Mouse (Mus musculus): ENCODE results near the gene Tmem72.

Tmem72 gene

DNA sequence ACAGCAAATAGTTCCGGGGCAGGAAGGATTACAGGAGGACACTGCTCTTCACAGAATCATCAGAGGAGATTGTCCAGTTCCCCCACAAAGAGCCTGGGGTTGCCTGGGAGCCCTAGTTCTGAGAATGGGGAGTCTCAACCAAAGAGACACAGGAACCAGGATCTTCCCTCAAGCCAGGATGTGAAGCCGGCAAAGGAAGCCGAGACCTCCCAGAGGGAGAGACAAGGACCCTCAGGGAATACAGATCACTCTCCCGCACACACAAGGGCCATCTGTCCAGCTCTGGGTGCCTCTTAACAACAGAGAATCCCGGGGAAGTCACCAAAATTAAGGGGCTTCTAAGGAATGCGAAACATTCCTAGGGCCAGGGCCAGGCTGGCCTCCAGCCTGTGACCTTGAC, 39.4 kb downstream of the Tmem72 start:
- DNase-seq, result no peak

DNA sequence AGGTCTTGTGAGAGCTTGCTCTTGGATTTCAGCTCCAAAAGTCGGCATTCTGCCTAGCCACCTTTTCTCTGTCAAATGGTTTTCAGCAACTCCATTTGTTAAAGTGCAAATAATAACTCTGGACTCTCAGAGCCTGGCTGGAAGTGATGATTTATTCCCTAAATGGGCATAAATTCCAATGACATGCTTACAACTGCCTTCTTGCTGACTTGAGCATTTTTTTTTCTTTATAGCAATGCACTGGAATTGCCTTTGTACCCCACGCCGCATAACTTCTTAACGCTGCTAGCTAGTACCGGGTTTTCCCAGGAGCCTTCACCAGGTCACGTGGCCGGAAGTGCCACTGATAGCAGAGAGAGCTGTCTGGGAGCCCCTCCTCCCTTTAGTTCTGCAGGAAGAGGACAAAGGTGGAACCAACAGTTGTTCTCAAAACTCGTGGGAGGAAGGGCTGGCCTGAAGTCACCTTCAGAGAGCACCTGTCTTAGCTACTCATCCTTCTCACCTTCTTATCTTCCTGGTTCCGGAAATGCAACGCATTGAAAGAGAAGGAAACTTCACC, 40.3 kb downstream of the Tmem72 start:
- DNase-seq, result no peak

GRCm38 (mm10) chr6:116674283-116674886, 42.3 kb downstream of the Tmem72 start:
- no peak for DNase-seq

DNA sequence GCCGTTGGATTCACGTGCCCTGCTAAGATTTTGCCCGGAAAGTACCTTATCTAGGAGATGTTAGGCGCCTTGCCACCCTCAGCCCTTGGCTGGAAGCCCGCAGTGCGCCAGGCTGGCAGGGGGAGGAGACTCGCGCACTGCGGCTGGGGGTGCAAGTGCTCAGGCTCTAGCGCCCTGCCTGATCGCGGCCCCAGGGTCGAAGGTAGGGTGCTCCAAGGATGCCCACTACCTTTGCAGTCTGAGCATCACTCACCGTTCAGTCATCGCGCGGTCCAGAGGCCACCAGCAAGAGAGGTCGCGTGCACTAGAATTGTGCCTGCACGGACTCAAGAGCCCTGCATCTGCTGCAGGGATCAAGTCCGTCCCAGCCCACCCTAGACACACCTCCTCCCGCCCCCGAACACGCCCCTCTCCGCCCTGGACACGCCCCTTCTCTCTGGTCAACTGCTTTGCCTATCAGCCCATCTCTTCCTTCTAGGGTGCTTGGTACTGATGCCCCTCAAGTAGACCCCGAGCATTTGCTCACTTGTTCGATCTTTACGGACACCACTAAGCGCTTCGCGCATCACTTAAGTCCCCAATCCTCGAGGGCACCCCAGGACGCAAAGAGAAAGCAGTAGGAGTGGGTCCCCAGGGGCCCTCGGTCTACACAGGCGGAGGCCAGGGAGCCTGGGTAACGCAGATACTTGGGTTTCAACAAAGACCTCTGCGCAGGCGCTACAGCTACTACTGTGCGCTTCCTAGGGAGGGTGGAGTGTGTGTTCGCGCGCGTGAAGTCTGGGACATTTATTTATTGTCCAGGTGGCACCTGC, 43.0 kb downstream of the Tmem72 start, which contains the start of gene Rassf4:
Gene Rassf4, minus strand, starts transcription at position 482 of the 812 bp plus-strand sequence.
- DNase-seq, result peak; percentile 91

DNA sequence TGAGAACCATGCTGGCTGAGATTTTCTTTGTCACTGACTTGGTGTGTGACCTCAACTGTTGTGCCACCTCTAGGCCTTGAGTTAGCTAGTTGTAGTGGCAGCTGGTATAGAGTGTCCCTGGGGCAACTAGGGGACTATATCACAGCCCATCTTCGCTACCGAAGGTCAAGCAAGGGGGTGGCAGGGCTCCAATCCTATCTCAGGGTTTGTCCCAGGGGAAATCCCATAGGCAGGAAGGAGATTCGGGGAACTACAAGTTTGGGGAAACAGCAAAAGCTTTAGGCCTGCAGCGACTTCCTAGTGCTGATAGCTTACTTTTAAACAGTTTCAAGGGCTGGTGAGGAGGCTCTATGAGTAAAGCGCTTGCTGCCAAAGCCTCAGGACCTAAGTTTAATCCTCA, 44.4 kb downstream of the Tmem72 start:
- no peak for DNase-seq

- DNase-seq, result no peak
Measured at GRCm38 (mm10) chr6:116671768-116672167, 44.9 kb downstream of the Tmem72 start.

- DNase-seq, result peak; percentile 58
Measured at GRCm38 (mm10) chr6:116671031-116671430, 45.7 kb downstream of the Tmem72 start.

- no peak for DNase-seq
Measured at GRCm38 (mm10) chr6:116670144-116670543, 46.6 kb downstream of the Tmem72 start.

DNA sequence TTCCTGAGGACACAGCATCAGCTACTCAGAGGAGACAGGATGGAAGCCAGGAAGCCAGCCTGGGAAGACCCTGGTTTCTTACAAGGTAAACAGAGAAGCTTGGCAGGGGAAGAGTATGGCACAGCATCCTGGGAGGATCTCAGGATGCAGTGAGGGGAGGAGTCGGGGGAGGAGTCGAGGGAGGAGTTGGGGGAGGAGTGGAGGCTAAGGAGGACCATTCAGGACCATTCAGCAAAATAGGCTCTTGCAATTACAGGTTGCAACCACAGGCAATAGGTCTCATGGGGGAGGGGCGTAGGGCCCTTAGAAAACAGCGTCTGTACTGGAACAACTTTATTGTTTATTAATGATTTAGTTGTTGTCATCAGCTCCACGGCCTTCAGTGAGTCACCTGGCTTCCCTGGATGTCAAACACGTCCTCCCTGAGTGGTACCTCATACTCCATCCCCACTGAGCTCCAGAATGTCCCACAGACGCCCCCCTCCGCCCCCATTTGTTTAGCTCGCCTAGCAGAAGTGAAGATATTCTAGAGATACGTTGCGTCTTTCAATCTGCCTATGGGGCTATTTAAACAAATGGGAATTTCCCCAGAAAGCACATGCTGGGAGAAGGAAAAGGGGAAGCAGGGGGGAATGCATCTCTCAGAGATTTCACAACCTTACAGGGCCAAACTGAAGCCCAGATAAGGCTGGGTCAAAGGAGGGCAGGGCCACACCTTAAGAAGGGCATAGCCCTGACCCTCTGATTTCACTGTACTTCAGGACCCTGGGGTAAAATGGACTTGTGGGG, 47.8 kb downstream of the Tmem72 start:
- no peak for DNase-seq

DNA sequence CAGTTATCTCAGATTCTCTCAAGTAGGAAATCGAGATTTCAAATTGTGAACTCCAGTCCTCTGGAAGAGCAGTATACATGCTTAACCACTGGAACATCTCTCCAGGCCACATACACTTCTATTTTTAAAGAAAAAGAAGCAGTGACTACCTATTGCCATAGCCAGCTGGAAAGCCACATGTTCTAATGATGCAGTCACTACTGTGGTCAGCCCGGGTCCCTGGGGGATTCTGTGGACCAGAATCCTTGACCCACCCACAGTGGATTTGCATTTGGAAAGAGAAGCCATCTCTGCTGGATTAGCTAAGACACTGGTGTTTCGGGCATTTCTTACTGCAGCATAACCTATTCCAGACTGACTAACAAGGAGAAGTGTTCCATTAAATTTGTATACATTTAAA, 49.3 kb downstream of the Tmem72 start:
- no peak for DNase-seq

DNA sequence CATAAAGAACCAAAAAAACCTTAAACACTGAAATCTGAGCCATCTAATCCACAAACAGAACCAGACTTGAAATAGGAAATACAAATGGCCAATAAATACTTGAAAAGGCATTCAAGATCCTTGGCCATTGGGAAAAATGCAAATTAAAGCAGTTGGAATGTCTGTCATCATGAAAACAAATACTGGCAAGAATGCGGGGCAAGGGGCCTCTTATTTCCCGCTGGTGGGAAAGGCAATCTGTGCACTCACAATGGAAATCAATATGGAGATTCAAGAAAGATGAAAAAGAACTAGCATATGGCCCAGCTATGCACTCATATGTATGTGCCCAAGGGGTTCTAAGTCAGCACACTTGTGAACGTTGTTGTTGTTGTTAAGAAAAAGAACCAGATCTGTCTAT, 49.8 kb downstream of the Tmem72 start:
- DNase-seq, result no peak

DNA sequence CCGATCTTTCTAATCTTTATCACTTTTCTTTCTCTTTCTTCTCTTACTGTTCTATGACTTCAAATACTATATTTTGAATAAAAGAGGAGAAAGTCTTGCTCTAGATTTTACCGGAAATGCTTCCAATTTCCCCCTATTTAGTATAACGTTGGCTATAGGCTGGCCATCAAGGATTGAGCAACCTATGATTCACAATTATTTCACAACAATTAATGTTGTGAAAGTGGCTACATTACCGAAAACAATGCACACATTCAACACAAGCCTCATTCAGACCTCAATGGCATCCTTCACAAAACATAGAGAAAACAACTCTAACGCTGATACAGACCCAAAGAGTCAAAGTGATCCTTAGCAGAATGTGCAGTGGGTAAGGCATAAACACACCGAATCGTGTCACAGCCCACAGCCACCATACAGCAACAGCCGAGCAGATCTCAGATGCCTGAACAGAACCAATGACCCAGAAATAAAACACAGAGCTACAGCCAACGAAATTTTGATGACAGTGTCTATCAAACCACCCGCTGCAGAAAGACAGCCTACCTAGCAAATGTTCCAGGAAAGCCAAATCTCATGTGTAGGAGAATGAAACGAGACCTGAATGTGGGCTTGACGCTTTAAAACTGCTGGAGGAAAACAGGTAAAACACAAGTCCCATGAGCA, 50.5 kb downstream of the Tmem72 start:
- no peak for DNase-seq

- DNase-seq, result no peak
Measured at GRCm38 (mm10) chr6:116664830-116665229, 51.9 kb downstream of the Tmem72 start.

DNA sequence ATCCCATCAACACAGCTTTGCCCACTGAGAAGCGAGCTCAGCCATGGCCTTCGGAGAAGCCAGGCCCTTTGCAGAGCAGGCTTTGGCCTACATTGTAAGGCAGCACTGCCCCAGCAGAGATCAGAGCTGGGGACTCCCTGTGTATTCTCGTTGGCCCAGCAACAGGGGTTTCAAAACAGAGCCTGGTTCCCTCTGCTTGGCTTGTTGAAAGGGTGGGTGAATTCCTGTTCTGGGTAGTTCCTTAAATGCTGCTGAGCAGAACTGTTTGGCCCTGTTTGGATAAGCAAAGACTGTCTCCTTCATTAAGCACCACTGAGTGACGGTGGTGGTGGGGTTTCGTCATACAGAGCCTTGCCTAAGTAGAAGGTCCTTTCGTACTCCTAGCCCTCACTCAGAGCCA, 52.7 kb downstream of the Tmem72 start:
- DNase-seq, result no peak

DNA sequence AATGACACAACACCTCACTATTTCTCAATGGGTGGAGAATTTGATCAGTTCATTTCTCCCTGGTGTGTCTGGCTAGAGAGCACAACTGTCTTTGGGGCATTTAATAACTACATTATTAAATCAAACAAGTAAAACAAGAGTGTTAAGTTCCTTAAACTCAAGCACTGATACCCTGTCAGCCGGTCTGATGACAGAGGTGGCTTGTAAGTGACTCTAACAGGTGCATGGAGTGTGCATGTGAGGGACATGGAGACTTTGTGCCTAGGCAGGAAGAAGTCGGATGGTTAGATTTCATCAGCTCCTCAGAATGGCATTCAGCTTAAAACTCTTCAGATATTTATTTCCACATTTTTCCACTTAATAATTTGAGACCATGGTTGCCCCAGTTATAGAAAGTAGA, 53.3 kb downstream of the Tmem72 start:
- DNase-seq, result no peak

- DNase-seq, result peak; percentile 71
Measured at GRCm38 (mm10) chr6:116653684-116654454, 62.8 kb downstream of the Tmem72 start.

DNA sequence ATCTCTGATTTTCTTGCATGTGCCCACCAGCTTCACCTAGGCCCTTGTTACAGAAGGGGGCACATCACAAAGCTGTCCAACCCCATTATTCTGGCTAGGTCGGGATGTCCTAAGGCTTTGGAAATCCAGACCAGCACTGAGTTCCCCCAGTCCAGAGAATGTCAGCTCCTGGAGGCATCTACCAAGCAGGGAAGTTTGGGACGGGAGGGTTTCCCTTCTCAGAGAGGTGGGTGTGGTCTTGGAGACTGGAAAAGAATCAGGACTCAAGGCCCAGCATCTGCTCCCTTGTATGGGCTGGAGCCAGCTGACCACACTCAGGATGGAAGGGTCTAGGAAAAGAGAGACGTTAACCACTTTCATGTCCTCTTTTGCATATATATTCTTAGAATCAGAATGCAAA, 63.5 kb downstream of the Tmem72 start:
- no peak for DNase-seq

- DNase-seq, result peak; percentile 82
Measured at GRCm38 (mm10) chr6:116651437-116652118, 65.1 kb downstream of the Tmem72 start.

DNA sequence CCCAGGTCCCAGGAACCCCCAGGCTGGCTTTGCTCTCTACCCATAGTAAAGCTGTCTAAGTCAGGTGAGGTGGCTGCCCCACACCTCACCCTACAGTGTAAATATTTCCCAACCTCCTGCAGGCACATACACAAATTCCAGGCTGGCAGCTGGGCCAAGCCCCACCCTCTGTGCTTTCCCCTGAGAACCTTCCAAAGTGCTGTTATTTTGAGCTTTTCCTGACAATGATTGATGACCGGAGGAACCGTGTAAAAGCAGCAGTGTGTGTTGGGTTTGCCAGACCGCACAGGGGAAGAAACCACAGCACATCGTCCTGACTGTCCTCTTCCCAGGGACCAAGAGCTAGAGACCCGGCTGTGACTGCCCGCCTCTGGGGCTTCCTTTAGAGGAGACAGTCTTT, 66.3 kb downstream of the Tmem72 start, which contains the start of gene Depp1:
Gene Depp1, plus strand, starts transcription at position 204 of the 400 bp plus-strand sequence.
- DNase-seq, result peak; percentile 80

- peak; percentile 27 for DNase-seq
Measured at GRCm38 (mm10) chr6:116649811-116650210, 66.9 kb downstream of the Tmem72 start.

- DNase-seq, result no peak
Measured at GRCm38 (mm10) chr6:116647763-116648162, 69.0 kb downstream of the Tmem72 start.

Data from lung, postnatal 10 days (tissue).